Mouse (Mus musculus) kidney, postnatal 25 days (tissue): ENCODE results near the gene Fto.
A peak's percentile ranks its signal among the peaks of the same experiment; 100 is the strongest.

Experiments used
- DNase-seq, 2 experiments: peaks; one replicate each; pipeline ENCODE4 v3.0.0; 2021; ENCODE audit warnings: mixed read lengths in 2 of 2

Fto gene

GRCm38 (mm10) chr8:91395340-91396055, 82.2 kb downstream of the Fto start:
- peak in 1 of 2 experiments; percentile 61 for DNase-seq

GRCm38 (mm10) chr8:91398053-91398452, 84.7 kb downstream of the Fto start:
- no peak for DNase-seq

- peak; percentile 37 to 53 for DNase-seq
Measured at GRCm38 (mm10) chr8:91402980-91403975, 90.0 kb downstream of the Fto start.

DNA sequence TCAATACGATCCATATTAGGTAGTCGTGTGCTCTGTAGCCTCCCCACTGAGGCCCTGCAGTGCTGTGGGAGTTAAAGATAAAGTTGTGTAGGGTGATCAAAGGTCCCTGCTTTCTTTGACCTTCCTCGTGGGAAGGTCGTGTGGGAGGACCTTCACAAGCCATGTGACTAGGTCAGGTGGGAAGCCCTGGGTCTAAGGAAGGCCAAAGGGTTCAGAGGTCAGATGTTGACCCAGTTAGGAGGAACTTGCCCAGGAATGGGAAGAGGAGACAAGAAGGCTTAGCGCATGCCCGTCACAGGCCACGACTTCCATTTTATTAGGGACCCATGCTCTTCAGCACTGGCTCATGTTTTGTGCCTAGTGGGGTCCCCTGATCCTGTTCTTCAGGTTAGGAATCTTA, 91.0 kb downstream of the Fto start:
- peak in 1 of 2 experiments; percentile 52 for DNase-seq

DNA sequence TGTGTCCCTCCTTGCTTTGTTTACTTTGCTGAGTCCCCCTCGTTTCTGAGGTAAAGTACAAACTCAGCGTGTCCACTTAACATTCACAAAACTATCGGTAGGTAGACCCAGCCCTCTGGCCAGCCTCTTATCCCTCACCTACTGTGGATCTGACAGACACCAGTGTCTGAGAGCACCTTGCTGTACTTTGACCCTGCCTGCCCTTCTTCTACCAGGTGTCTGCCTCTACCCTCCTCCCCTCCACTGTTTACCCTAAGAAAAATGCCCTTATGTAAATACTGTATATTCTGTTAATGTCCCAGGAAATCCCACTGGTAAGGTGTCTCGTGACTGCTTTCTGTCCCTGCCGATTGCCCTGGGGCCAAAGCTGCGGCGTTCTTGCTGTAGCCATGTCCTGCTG, 91.8 kb downstream of the Fto start:
- DNase-seq: no peak

DNA sequence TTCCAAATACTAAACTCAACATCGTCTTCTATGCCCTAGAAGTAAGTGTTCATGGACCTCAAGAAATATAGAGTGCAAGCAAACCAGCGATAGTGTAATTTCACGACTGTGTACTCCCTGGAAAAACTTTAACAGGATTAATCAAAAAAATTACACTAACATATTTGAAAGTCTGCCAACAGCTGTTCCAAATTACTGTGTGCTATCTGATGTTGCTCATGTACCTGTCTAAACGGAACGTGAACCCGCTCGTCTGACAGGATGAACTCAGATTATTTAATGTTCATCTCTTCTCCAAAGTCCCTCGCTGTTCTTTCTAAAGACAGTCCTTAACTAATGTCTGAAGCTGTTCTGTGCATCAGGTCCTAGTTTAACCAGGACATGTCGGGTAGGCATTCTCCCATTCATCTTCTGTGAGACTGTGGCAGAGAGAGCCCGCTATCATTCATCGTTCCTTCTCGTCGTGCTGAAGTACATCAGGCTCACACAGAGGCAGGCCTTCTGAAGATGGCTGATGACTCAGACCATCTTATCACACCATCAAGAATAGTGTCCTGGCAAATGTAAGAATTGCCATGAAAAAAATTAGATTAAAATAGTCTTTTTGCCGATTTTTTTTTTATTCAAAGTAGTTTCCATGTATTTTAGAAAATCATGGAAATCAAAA, 93.4 kb downstream of the Fto start:
- DNase-seq: no peak

DNA sequence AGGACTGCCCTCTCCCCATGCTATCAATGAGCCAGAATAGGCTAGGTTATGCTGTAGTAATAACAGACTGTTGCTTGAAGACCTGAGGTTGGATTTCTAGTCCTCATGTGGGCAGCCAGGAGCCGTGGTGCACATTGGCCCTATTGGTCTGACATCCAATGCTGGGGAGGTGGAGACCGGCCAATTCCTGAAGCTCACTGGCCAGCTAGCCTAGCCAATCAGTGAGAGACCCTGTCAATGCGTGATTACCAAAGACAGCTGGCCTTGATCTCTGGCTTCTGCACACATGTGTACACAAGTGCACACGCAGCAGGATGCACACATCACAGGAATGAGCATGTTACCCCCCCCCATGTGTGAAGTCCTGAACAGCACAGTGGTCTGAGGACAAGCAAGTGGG, 94.6 kb downstream of the Fto start:
- DNase-seq: no peak

DNA sequence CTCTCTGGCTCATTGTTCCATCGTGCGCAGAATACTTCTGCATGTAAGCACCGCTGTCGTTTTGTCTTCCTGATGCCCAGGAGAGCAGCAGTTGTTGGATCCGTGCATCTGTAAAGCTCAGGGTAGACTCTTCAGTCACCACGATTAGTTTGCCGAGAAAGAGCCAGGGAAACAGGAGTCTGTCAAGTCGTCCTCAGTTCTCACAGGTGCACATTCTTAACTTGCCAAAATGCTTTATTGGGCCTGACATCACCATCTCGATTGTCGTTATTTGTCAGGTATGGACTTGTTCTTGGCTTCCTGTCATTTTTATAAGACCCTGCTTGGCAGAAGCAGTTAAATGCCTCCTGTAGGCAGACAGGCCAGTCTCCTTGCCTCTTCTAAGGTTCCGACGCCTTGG, 96.7 kb downstream of the Fto start:
- DNase-seq: no peak

DNA sequence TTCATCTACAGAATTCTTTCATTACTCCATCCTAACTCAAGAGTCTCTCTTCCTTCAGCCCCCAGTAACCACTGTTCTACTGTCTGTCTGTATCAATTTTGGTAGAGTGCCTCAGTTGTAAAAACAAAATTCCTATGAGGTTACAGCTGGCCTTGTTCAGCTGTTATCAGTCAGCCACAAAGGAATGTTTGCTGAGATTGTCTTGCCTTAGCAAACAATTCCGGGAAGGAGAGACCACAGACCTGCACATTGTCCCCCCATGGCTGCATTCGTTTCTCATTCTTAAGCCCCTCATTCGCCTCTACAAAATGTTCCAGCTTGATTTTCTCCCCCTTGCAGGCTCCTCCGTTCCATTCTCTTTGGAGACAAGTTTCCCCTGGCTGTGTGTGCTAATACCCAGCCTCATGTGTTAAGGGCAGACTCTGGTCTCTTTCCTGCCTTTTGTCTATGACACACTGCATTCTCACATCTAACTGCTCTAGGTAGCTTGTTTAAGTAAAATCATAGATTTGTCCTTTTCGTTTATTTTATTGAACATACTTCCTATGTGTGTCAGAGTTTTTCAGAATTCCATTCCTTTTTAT, 111.3 kb downstream of the Fto start:
- DNase-seq: no peak

- peak in 1 of 2 experiments; percentile 35 for DNase-seq
Measured at GRCm38 (mm10) chr8:91425251-91425866, 112.0 kb downstream of the Fto start.

GRCm38 (mm10) chr8:91426496-91426895, 113.2 kb downstream of the Fto start:
- peak; percentile 48 to 57 for DNase-seq

GRCm38 (mm10) chr8:91430333-91430940, 117.1 kb downstream of the Fto start:
- peak in 1 of 2 experiments; percentile 24 for DNase-seq

GRCm38 (mm10) chr8:91436036-91436435, 122.7 kb downstream of the Fto start:
- peak in 1 of 2 experiments; percentile 17 for DNase-seq

DNA sequence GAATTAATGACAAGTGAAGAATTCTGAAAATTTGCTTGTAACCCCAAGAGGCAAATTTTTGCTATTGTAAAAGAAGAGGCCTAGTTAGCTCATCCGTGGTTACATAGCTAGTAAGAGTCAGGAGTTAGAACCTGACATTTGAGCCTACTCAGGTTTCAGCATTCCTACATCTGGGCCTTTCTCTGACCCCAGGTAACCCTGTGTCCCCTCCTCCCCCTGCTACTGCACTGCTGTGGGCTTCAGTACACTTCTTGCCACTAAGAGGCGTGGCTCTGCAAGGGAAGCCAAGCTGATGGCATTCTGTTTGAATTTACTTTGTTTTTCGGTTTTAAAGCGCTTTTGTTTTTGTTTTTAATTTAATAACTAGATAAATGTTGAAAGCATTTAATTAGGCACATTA, 130.6 kb downstream of the Fto start:
- DNase-seq: peak in 1 of 2 experiments; percentile 77

GRCm38 (mm10) chr8:91444636-91445410, 131.5 kb downstream of the Fto start:
- DNase-seq: peak; percentile 46 to 54

DNA sequence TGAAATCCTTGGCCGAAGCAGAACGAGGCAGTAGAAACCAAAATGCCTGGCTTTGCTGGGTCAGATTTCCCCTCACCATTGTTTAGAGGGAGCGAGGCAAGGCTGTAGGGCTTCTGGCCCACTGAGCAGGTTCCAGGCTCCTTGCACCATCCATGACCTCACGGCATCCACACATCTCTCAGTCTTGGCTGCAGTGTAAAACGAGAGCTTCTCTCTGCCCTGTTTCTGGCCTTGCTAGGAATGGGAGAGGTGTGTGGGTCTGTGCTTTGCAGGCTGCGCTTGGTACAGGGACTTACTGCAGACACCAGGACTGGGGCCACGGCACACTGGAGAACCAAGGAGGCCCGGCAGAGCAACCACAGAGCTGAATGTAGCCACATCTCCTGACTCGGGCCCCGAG, 132.2 kb downstream of the Fto start:
- no peak for DNase-seq

DNA sequence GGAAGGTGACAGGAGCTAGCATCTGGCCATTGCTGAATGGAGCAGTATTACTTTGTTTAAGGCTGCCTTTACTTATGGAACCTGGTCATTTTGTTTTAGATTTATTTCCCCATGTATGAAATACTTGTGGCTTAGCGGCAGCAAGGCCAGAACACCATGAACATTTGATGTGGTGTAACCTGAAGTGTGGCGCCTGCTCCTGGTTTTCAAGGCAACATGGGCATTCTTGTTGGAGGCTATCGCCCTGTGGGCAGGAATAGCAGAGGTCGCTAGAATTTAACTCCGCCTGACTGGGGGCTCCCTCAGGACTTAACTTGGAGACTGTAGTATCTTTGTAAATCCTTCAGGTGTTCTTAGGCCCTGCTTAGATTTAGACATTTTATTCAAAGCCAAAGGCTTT, 132.7 kb downstream of the Fto start:
- DNase-seq: no peak

DNA sequence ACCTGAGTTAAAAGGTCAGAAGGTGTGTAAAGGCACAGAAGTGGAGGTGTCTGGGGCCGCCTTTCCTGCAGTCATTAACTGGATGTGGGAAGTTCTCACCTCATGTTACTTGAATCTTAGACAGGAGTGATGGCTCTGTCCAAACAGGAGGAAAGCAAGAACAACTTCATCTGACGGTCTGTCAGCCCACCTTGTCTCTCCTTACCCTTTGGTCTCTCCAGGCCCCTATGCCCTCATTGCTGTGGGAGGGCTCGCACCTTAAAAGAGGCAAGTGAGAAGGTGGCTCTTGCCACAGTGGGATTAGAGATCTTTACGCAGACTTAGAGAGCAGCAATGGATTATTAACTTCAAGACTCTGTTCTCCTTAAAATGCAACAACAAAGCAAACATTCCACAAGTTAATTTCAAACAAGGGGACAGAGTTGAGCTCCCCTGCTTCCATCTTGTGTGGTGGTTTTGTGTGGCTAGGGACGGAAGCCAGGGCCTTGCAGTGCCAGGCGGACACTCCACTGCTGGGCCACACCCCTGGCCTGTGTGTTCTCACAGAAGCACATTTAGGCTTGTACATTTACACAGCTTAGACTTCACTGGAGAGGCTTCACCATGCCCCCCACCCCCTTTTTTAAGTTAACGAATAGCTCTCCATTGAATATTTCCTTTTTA, 135.5 kb downstream of the Fto start:
- peak; percentile 41 to 76 for DNase-seq

DNA sequence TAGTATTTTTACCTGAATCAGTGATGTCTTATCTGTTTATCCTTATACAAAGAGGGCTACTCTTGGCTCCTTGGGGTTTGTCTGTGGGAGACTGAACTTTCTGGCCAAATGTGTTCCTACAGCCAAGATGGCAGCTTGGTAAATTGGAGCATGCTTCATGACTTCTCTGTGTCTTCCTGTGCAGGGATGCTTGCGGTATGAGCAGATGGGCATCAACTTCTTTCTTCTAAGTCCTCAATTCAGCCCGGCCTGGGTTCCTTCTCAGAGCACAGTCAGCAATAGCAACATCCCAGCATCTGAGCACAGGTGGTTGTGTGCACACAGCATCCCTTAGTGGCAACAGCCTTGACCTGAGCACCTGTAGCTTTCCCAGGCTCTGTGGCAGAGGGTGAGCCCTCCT, 141.6 kb downstream of the Fto start:
- no peak for DNase-seq

DNA sequence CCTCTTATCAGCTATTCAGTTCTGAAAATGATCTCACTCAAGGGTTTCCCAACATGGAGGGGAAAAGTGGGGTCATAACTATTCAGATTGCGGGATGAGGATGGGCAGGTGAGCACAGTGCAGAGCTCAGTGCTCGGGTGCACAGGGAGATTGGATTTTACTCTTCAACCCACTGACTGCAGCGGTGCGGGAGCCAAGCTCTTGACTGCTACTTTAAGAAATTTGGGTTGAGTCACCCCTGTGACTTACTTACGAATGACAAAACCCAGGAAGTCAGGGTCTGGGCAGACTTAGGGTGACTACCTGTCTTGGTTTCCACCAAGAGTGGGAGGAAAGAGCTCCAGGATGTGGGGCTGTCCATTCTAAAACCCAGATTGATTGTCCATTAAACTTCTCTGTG, 142.3 kb downstream of the Fto start:
- no peak for DNase-seq

DNA sequence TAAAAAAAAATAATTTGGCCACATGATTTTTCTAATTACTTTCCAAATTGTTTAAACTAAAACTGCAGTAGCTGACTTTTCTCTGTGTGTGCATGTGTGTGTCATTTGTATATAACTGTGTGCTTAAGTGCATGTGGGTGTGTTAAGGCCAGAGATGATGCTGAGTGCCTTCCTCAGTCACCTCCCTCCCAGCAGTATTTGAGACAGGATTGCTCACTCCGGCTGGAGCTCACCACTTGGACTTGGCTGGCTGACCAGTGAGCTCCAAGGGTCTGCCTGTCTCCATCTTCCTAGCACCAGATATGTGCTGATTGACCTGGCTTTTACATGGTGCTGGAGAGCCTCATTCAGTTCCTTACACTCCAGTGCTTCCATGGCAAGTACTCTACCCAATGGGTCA, 144.7 kb downstream of the Fto start:
- DNase-seq: no peak
